Mouse (Mus musculus) myocyte (in vitro differentiated cells): ENCODE results near the gene Pigg. TPM values are rescaled to one million over a fixed set of nuclear protein-coding genes. Genes with fewer than 3 reads are reported as not detected.

Experiments used
- H3K27me3 ChIP-seq: one replicate; pipeline ENCODE4 v1.6.1; 2011; ENCODE audit not compliant: control insufficient read depth, insufficient read depth, insufficient read length
- H3K36me3 ChIP-seq: one replicate; pipeline ENCODE4 v1.6.1; 2011; ENCODE audit not compliant: control insufficient read depth, insufficient read depth
- H3K4me2 ChIP-seq: one replicate; pipeline ENCODE4 v1.6.1; 2011; ENCODE audit warnings: low read depth, control low read depth
- H3K4me3 ChIP-seq: one replicate; pipeline ENCODE4 v1.5.1; 2011; ENCODE audit warnings: mild to moderate bottlenecking, control low read depth, moderate library complexity
- H3K79me2 ChIP-seq: one replicate; pipeline ENCODE4 v1.6.1; 2011; ENCODE audit not compliant: control insufficient read depth, insufficient read depth
- H3ac ChIP-seq: one replicate; pipeline ENCODE4 v1.6.1; 2011; ENCODE audit not compliant: control insufficient read depth, insufficient read length
- CEBPB ChIP-seq: IDR thresholded peaks from 2 replicates; pipeline ENCODE4 v1.6.1; 2011; ENCODE audit warnings: mild to moderate bottlenecking, moderate library complexity; ENCODE audit not compliant: poor library complexity, insufficient read depth, severe bottlenecking
- E2F4 ChIP-seq: IDR thresholded peaks from one replicate; pipeline ENCODE4 v1.6.1; 2011; ENCODE audit warnings: mild to moderate bottlenecking, control low read depth, moderate library complexity; ENCODE audit not compliant: insufficient read depth
- MAX ChIP-seq: IDR thresholded peaks from one replicate; pipeline ENCODE4 v1.6.1; 2011; ENCODE audit warnings: low read depth, mild to moderate bottlenecking, control low read depth
- MYOD1 ChIP-seq, 3 experiments: IDR thresholded peaks; one replicate each; pipeline ENCODE4 v1.6.1; 2011; ENCODE audit warnings: control low read depth in 2 of 3, low read depth in 2 of 3, mild to moderate bottlenecking in 2 of 3, moderate library complexity in 1 of 3; ENCODE audit not compliant: insufficient read length in 2 of 3, control insufficient read depth in 1 of 3
- MYOG ChIP-seq, 3 experiments: IDR thresholded peaks; one replicate each; pipeline ENCODE4 v1.6.1; 2011; ENCODE audit warnings: control low read depth in 2 of 3, low read depth in 2 of 3, mild to moderate bottlenecking in 2 of 3; ENCODE audit not compliant: insufficient read length in 2 of 3, control insufficient read depth in 1 of 3, insufficient read depth in 1 of 3
- POLR2A ChIP-seq: IDR thresholded peaks from one replicate; pipeline ENCODE4 v1.6.1; 2011; ENCODE audit warnings: low read depth, mild to moderate bottlenecking, control low read depth, moderate library complexity; ENCODE audit not compliant: insufficient read length
- POLR2AphosphoS2 ChIP-seq: IDR thresholded peaks from one replicate; pipeline ENCODE4 v1.6.1; 2011; ENCODE audit warnings: low read depth, control low read depth; ENCODE audit not compliant: insufficient read length
- REST ChIP-seq: IDR thresholded peaks from one replicate; pipeline ENCODE4 v1.6.1; 2011; ENCODE audit warnings: mild to moderate bottlenecking, control low read depth, moderate library complexity; ENCODE audit not compliant: insufficient read depth, insufficient read length
- SRF ChIP-seq: IDR thresholded peaks from one replicate; pipeline ENCODE4 v1.6.1; 2011; ENCODE audit warnings: low read depth; ENCODE audit not compliant: control insufficient read depth, insufficient read length
- TCF12 ChIP-seq: IDR thresholded peaks from one replicate; pipeline ENCODE4 v1.6.1; 2011; ENCODE audit warnings: mild to moderate bottlenecking, control low read depth; ENCODE audit not compliant: poor library complexity, insufficient read depth, severe bottlenecking
- TCF3 ChIP-seq: IDR thresholded peaks from one replicate; pipeline ENCODE4 v1.6.1; 2011; ENCODE audit warnings: low read depth, control low read depth; ENCODE audit not compliant: insufficient read length
- USF1 ChIP-seq: IDR thresholded peaks from one replicate; pipeline ENCODE4 v1.6.1; 2011; ENCODE audit warnings: low read depth, mild to moderate bottlenecking, control low read depth, moderate library complexity
- polyA plus RNA-seq: library from polyadenylated mRNA; unstranded; fragments of >200 nt; fragmentation: generic; extraction: Trizol; gene quantifications from one replicate; pipeline ENCODE4 v1.2.1, GENCODE M21; 2012; ENCODE audit warnings: missing spikeins

Gene Pigg
- polyA plus RNA-seq, 1 experiment = 1.8 TPM

DNA sequence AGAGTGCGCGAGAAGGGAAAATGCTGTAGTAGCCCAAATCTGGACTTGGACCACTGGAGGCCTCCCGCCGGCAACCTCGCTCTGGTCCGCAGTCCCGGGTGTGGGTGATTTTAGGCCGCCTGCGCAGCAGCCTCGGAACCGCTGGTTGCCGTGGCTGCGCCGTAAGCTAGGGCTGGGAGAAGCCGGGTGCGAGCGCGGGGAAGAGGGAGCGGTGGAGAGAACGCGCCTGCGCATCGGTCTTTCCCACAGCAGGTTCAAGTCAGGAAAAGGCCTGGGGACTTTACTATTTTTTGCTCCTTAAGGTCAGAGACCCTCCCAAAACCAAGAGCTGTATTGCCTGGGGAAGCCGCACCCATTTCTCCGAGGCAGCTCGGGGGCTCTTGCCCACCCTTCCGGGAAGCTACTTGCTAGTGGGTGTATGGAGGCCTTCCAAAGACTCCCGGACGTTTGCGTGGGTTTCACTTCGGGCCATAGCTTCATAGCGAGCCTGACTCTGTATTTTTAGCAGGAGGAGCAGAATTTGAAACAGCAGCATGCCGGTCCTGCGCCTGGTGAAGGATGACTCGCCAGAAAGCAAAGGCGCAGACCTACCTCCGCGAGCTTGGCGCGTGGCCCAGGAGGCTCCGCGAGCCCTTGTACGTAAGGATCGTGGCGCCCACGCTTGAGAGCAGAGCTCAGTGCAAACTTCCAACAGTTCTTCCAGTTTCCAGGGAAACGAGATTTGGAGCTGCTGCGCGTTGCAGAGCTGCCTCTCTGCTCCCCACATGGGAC is 56.6 kb downstream of the Pigg start:
- H3K4me2 ChIP-seq = peak overlapping the region; percentile 95
- H3K4me3 ChIP-seq = peak overlapping the region; percentile 10
- H3K79me2 ChIP-seq = no peaks in the 10 kb centered on the region
- peaks cover 43% of the 10 kb centered on the region for H3K27me3 ChIP-seq
- no peaks in the 10 kb centered on the region for H3K36me3 ChIP-seq
- H3ac ChIP-seq = no peak overlapping the region
- no peak for TF ChIP-seq MYOD1 (IDR thresholded peaks at IDR 0.05; ENCODE audit: control insufficient read depth in 1 of 3, insufficient read length in 2 of 3, low read depth in 2 of 3)
- no peak for TF ChIP-seq MYOG (IDR thresholded peaks at IDR 0.05; ENCODE audit: control insufficient read depth in 1 of 3, insufficient read depth in 1 of 3, insufficient read length in 2 of 3, low read depth in 2 of 3)
- TF ChIP-seq POLR2A = no peak
- no peak for TF ChIP-seq E2F4
- no peak for TF ChIP-seq TCF12
- no peak for TF ChIP-seq USF1
- TF ChIP-seq MAX = no peak
- TF ChIP-seq TCF3 = no peak
- TF ChIP-seq CEBPB = no peak
- no peak for TF ChIP-seq SRF
- TF ChIP-seq POLR2AphosphoS2 = no peak
- no peak for TF ChIP-seq REST

DNA sequence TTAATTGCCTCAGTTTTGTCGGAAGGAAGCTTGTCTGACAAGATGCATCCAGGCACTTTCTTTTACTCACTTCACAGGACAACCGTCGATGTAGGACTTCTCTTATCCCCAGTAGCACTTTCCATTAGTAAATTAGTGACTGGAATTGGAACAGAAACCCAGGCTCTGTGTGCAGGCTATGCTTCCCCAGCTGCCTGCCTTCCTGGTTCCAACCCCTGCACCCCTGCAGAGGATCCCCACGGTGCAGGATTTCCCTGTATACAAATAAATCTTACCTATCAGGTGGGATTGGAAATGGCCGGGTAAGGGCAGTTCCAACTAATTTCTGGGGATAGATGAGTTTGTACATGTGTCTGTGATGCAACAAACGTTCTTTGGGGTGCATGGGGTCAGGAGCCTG is 57.6 kb downstream of the Pigg start:
- peaks cover 38% of the 10 kb centered on the region for H3K27me3 ChIP-seq
- H3ac ChIP-seq = no peak overlapping the region
- no peak overlapping the region for H3K4me3 ChIP-seq
- no peaks in the 10 kb centered on the region for H3K36me3 ChIP-seq
- no peaks in the 10 kb centered on the region for H3K79me2 ChIP-seq
- H3K4me2 ChIP-seq = no peak overlapping the region
- TF ChIP-seq CEBPB (no peak), SRF (no peak), TCF3 (no peak), TCF12 (no peak), REST (no peak), POLR2A (no peak), POLR2AphosphoS2 (no peak), MAX (no peak), MYOD1 (IDR thresholded peaks at IDR 0.05; ENCODE audit: control insufficient read depth in 1 of 3, insufficient read length in 2 of 3, low read depth in 2 of 3) (no peak), MYOG (IDR thresholded peaks at IDR 0.05; ENCODE audit: control insufficient read depth in 1 of 3, insufficient read depth in 1 of 3, insufficient read length in 2 of 3, low read depth in 2 of 3) (no peak), USF1 (no peak), E2F4 (no peak)

- TF ChIP-seq TCF12 (no peak), E2F4 (no peak), MYOD1 (IDR thresholded peaks at IDR 0.05; ENCODE audit: control insufficient read depth in 1 of 3, insufficient read length in 2 of 3, low read depth in 2 of 3) (no peak), TCF3 (no peak), POLR2A (no peak)
- Histone ChIP-seq H3K79me2 (no peaks in the 10 kb centered on the region), H3ac (no peak overlapping the region), H3K27me3 (peaks cover 5% of the 10 kb centered on the region), H3K36me3 (no peaks in the 10 kb centered on the region), H3K4me3 (no peak overlapping the region), H3K4me2 (no peak overlapping the region)
These were observed 61.7 kb downstream of the Pigg start for GRCm38 (mm10) chr5:108374079-108374478.

DNA sequence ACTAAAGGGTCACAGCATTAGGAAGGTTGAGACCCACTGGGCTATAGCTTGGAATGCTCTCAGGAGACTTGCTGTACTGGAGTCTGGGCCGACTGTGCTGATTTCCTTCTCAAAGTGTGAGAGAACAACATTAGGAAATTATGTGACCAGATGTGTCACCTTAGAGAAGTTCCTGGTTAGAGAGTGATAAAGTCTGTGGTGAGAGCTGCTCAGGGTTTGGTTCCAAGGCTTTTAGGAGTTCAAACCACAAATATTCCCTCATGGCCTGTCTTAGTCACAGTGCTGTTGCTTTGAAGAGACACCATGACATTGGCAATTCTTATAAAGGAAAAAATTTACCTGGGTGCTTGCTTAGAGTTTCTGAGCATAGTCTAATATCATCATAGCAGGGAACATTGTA is 63.6 kb downstream of the Pigg start:
- H3ac ChIP-seq = no peak overlapping the region
- H3K79me2 ChIP-seq = no peaks in the 10 kb centered on the region
- H3K4me3 ChIP-seq = no peak overlapping the region
- no peak for TF ChIP-seq POLR2AphosphoS2
- no peak for TF ChIP-seq MYOD1 (IDR thresholded peaks at IDR 0.05; ENCODE audit: control insufficient read depth in 1 of 3, insufficient read length in 2 of 3, low read depth in 2 of 3)
- TF ChIP-seq MAX = no peak
- TF ChIP-seq E2F4 = no peak
- no peak for TF ChIP-seq USF1
- TF ChIP-seq CEBPB = no peak
- TF ChIP-seq POLR2A = no peak
- no peak for TF ChIP-seq TCF12
- TF ChIP-seq MYOG (IDR thresholded peaks at IDR 0.05; ENCODE audit: control insufficient read depth in 1 of 3, insufficient read depth in 1 of 3, insufficient read length in 2 of 3, low read depth in 2 of 3) = no peak
- no peak for TF ChIP-seq REST
- TF ChIP-seq TCF3 = no peak
- TF ChIP-seq SRF = no peak
- no peaks in the 10 kb centered on the region for H3K36me3 ChIP-seq
- no peak overlapping the region for H3K4me2 ChIP-seq
- H3K27me3 ChIP-seq = no peaks in the 10 kb centered on the region
